Mouse (Mus musculus): ENCODE measurements around the gene Krt9. TPM values are rescaled to one million over a fixed set of nuclear protein-coding genes. Genes with fewer than 3 reads are reported as not detected.

The Krt9 gene
- polyA plus RNA-seq, 1 experiment from 2014 or later = not detected

DNA sequence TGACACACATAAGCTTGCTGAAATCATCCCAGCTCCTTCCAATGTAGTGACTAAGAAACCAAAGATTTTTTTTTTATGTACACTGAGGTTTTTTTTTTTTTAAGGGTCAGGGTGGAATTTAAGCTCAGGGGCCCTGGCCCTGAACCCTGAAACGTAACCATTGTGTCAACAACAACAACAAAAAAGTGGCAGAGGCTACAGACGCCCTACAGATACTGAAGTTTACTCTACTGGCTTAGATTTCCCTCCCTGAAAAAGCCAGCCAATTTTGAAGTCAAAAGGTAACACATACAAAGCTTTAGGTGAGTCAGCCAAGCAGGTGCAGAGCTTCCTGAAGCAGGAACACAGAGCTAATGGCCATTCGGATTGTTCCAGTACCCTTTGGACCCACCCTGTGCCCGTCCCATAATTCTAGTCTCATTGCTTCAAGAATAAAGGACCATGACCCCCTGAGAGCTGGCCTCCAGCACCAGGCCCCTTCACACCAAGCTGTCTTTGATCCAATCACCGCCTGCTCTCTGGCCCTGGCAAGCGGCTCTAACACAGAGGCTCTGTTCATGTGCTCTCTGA lies 35.1 kb downstream of the Krt9 start:
- Histone ChIP-seq H3K4me2 (replicated peaks; ENCODE audit: low read depth) (peak overlapping the region; percentile 37), H3K4me1 (replicated peaks; ENCODE audit: control insufficient read depth, insufficient read depth, low read length) (peaks cover 13% of the 10 kb centered on the region; the same call in 1 of the 2 replicates), H3K27ac (ENCODE audit: low read depth, low read length) (peak overlapping the region; percentile 79), H3K9ac (ENCODE audit: low read depth, low read length) (no peak overlapping the region), H3K36me3 (ENCODE audit: control insufficient read depth, insufficient read depth) (no peaks in the 10 kb centered on the region), H3K27me3 (replicated peaks; ENCODE audit: control insufficient read depth, insufficient read depth, low read length) (no peaks in the 10 kb centered on the region), H3K4me3 (ENCODE audit: low read depth, low read length) (peak overlapping the region; percentile 21; the same call in 1 of the 2 replicates), H3K9me3 (ENCODE audit: control insufficient read depth) (no peaks in the 10 kb centered on the region)
- WGBS = 37% methylated on average over 6 of the region's 6 CpGs
- peak; percentile 80 for ATAC-seq
- no peak for TF ChIP-seq CTCF (IDR thresholded peaks at IDR 0.05; ENCODE audit: low read depth)

DNA sequence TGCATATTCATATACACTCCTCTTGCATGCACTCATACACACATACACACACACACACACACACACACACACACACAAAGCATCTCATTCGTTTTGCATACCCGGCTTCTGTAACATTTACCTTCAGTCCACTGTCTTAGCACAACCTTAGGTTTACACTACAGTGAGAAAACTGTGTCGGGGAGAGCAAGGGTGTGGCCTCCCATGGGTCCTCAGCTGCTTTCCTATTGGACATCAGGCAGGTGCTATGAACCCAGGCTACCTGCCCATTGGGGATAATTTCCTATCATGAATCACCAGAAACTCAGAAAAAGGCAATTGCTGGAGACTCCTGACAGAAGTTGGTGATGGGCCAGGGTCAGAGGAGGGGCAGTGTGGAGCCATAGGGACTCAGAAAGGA lies 35.7 kb downstream of the Krt9 start:
- no peak overlapping the region for H3K9ac ChIP-seq (ENCODE audit: low read depth, low read length)
- peak overlapping the region; percentile 79 for H3K27ac ChIP-seq (ENCODE audit: low read depth, low read length)
- peak overlapping the region; percentile 21 for H3K4me3 ChIP-seq (ENCODE audit: low read depth, low read length)
- ATAC-seq = peak; percentile 52
- H3K4me2 ChIP-seq (replicated peaks; ENCODE audit: low read depth) = peak overlapping the region; percentile 37
- H3K27me3 ChIP-seq (replicated peaks; ENCODE audit: control insufficient read depth, insufficient read depth, low read length) = no peaks in the 10 kb centered on the region
- no peaks in the 10 kb centered on the region for H3K36me3 ChIP-seq (ENCODE audit: control insufficient read depth, insufficient read depth)
- peaks cover 14% of the 10 kb centered on the region; the same call in 1 of the 2 replicates for H3K4me1 ChIP-seq (replicated peaks; ENCODE audit: control insufficient read depth, insufficient read depth, low read length)
- WGBS = 29% methylated on average over 3 of the region's 3 CpGs
- no peak for TF ChIP-seq CTCF (IDR thresholded peaks at IDR 0.05; ENCODE audit: low read depth)
- H3K9me3 ChIP-seq (ENCODE audit: control insufficient read depth) = no peaks in the 10 kb centered on the region

DNA sequence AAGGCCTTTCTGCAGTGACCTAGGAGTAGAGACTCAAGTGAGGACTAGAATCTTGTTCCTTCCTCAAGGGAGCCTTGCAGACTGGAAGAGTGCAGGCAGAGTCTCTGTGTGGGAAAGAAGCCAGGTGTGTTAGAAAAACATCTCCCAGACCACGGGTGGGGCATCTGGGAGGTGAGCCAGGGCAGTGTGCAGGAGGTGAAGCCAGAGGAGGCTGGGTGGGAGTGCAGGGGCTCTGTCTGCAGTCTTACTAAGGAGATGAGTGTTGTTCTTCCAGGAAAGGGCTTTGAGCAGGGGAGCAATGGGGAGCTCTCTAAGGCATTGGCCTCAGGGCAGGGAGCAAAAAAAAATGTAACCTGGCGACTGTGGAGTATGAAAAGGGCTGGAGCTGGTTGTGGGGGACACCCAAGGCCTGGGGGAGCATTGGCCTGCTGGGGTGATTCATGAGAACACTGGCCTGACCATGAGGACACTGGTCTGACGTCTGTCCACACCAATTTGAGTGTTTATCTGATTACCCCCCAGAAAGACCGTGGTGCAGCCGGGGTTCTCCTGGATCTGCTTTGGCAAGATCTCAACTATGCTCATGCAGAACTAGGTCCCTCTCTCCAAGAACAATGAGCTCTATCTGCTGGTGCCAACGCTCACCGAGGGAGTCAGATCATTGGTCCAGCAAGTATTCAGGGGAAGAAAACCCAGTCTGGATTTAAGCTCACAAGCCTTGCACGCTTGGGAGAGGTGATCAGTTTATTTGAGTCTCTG lies 37.4 kb downstream of the Krt9 start:
- Histone ChIP-seq H3K4me3 (ENCODE audit: low read depth, low read length) (no peak overlapping the region), H3K9me3 (ENCODE audit: control insufficient read depth) (no peaks in the 10 kb centered on the region), H3K4me1 (replicated peaks; ENCODE audit: control insufficient read depth, insufficient read depth, low read length) (peaks cover 18% of the 10 kb centered on the region; the same call in 1 of the 2 replicates), H3K36me3 (ENCODE audit: control insufficient read depth, insufficient read depth) (no peaks in the 10 kb centered on the region), H3K4me2 (replicated peaks; ENCODE audit: low read depth) (peak overlapping the region; percentile 37), H3K27ac (ENCODE audit: low read depth, low read length) (peak overlapping the region; percentile 70), H3K9ac (ENCODE audit: low read depth, low read length) (0 out of 2 replicates have a peak overlapping the region, but pooled peaks have one; percentile 17), H3K27me3 (replicated peaks; ENCODE audit: control insufficient read depth, insufficient read depth, low read length) (no peaks in the 10 kb centered on the region)
- no peak for TF ChIP-seq CTCF (IDR thresholded peaks at IDR 0.05; ENCODE audit: low read depth)
- ATAC-seq = no peak
- 38% methylated on average over 8 of the region's 8 CpGs for WGBS

DNA sequence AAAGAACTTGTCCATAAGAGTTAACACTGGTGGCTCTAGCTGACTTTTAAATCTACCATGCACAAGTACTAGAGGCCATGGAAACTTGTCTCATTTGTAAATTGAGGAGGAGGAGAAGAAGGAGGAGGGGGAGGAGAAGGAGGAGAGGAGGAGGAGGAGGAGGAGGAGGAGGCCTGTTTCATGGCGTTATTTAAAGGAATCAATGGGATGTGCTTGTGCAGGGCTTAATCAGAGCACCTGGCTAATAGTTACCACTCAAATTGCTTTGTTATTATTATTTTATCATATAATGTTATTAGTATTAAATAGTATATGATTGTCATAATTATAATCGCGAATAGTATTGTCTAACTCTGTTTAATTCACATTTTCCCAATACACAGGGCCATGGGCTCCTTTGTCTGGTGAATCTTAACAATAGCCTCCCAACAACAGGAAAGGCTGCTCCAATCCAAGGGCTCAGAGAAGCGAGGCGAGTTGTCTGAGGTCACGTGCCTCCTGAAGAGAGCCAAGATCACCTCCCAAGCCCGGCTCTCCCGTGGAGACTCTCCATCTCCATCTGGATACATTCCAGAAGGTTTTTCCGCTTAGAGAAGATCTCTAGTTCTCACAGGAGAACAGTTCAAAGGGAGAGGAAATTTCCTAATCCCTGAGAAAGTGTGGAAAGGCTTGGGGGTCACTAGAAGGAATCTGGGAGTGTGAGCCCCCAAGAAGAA lies 44.3 kb downstream of the Krt9 start, which contains the start of gene Krt19:
Gene Krt19, minus strand, starts transcription at position 51 of the 716 bp plus-strand sequence.
- ATAC-seq = no peak
- Histone ChIP-seq H3K27ac (ENCODE audit: low read depth, low read length) (peak within 1 kb of the TSS; percentile 58), H3K36me3 (ENCODE audit: control insufficient read depth, insufficient read depth) (no peaks in the 10 kb centered on the region; the same call in 1 of the 2 replicates), H3K9me3 (ENCODE audit: control insufficient read depth) (no peaks in the 10 kb centered on the region), H3K4me3 (ENCODE audit: low read depth, low read length) (no peak within 1 kb of the TSS), H3K27me3 (replicated peaks; ENCODE audit: control insufficient read depth, insufficient read depth, low read length) (0 out of 2 replicates have a peak, but pooled peaks cover 4% of the 10 kb centered on the region), H3K4me2 (replicated peaks; ENCODE audit: low read depth) (no peak within 1 kb of the TSS), H3K9ac (ENCODE audit: low read depth, low read length) (no peak within 1 kb of the TSS), H3K4me1 (replicated peaks; ENCODE audit: control insufficient read depth, insufficient read depth, low read length) (peaks cover 14% of the 10 kb centered on the region; the same call in 1 of the 2 replicates)
- WGBS = 56% methylated on average over 9 of the region's 9 CpGs
- TF ChIP-seq CTCF (IDR thresholded peaks at IDR 0.05; ENCODE audit: low read depth) = no peak

DNA sequence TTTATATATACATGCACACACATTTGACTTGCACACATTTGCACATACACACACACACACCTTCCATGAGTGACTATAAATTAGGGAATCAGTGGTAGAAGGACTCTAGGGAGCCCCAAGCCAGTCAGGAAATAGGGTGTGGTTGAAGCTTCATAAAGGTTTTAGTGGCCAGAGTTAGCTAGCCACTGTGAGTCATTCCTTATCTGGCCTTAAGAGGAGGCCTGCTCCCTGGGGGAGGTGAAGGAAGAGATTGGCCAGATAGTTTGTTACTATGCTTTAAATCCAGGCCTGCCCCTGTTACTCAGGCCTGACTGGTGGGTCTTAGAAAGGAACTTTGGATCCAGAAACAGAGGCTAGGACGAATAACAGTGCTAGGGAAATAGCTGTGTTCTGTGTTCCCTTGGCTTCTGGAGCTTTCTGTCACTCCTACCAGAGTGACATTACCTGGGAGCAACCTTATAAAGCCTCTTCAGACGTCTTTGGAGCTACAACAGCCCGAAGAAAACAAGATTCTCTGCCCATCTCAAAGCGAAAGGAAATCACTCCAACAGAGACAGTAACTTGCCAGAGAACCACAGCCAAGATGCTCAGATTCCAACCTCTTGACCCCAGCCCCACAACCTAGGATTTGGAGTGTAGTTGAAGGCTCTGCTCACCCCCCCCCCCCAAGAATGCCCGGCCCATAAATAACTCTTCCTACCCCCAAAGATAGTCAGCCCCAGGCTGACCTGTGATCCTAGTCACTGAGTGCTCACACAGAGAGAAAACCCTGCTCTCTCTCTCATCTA lies 45.3 kb downstream of the Krt9 start:
- Histone ChIP-seq H3K9me3 (ENCODE audit: control insufficient read depth) (no peaks in the 10 kb centered on the region), H3K27ac (ENCODE audit: low read depth, low read length) (peak overlapping the region; percentile 58), H3K9ac (ENCODE audit: low read depth, low read length) (no peak overlapping the region), H3K4me3 (ENCODE audit: low read depth, low read length) (no peak overlapping the region), H3K36me3 (ENCODE audit: control insufficient read depth, insufficient read depth) (no peaks in the 10 kb centered on the region; the same call in 1 of the 2 replicates), H3K4me1 (replicated peaks; ENCODE audit: control insufficient read depth, insufficient read depth, low read length) (peaks cover 12% of the 10 kb centered on the region; the same call in 1 of the 2 replicates), H3K4me2 (replicated peaks; ENCODE audit: low read depth) (no peak overlapping the region), H3K27me3 (replicated peaks; ENCODE audit: control insufficient read depth, insufficient read depth, low read length) (0 out of 2 replicates have a peak, but pooled peaks cover 4% of the 10 kb centered on the region)
- peak; percentile 6; the same call in 1 of the 2 replicates for ATAC-seq
- 23% methylated on average over 5 of the region's 5 CpGs for WGBS
- no peak for TF ChIP-seq CTCF (IDR thresholded peaks at IDR 0.05; ENCODE audit: low read depth)

Measured in intestine, postnatal 0 days (tissue).